In genomic region chr13:110168570-110168969, GRCm38 (mm10) we compare ENCODE assay signal across 15 mouse cellular contexts.
DNase-seq lines count a peak whose midpoint lies in the region; ATAC-seq lines count a peak whose summit lies in the region.
"Had no signal": no experiment of that assay in that cellular context is flagged by ENCODE, and none has a peak within 500 bp of the region (broad histone marks: within the 10 kb centered on the region; RNA-seq: fewer than 3 reads in every experiment).

No protein-coding gene starts in this region.

- no peak for ATAC-seq in hindbrain, embryonic 13.5 days (ENCODE audit: low FRiP score)
- ATAC-seq in hindbrain, embryonic 11.5 days (ENCODE audit: low FRiP score) = no peak
- no peak for ATAC-seq in midbrain, embryonic 15.5 days (replicated peaks)

- no peaks in the 10 kb centered on the region for H3K9me3 ChIP-seq in hindbrain, embryonic 13.5 days
- no peaks in the 10 kb centered on the region for H3K9me3 ChIP-seq in hindbrain, embryonic 11.5 days (ENCODE audit: control insufficient read depth, low read length)
- no peaks in the 10 kb centered on the region for H3K9me3 ChIP-seq in midbrain, embryonic 15.5 days
- no peaks in the 10 kb centered on the region for H3K9me3 ChIP-seq in embryonic facial prominence, embryonic 10.5 days
- H3K9me3 ChIP-seq: embryonic facial prominence, embryonic 13.5 days; heart, embryonic 13.5 days; hindbrain, embryonic 15.5 days had no signal

- no peak overlapping the region for H3K4me2 ChIP-seq in hindbrain, embryonic 13.5 days
- H3K4me2 ChIP-seq in hindbrain, embryonic 11.5 days (replicated peaks; ENCODE audit: low read depth, low read length) = no peak overlapping the region
- no peak overlapping the region for H3K4me2 ChIP-seq in midbrain, embryonic 15.5 days
- H3K4me2 ChIP-seq: embryonic facial prominence, embryonic 13.5 days; heart, embryonic 13.5 days; hindbrain, embryonic 15.5 days had no signal

- H3K4me1 ChIP-seq in hindbrain, embryonic 13.5 days (replicated peaks) = peaks cover 45% of the 10 kb centered on the region
- H3K4me1 ChIP-seq in hindbrain, embryonic 11.5 days (replicated peaks; ENCODE audit: control insufficient read depth, insufficient read depth, low read length) = 0 out of 2 replicates have a peak, but pooled peaks cover 2% of the 10 kb centered on the region
- H3K4me1 ChIP-seq in midbrain, embryonic 15.5 days = peaks cover 32% of the 10 kb centered on the region
- H3K4me1 ChIP-seq in embryonic facial prominence, embryonic 10.5 days = no peaks in the 10 kb centered on the region
- H3K4me1 ChIP-seq: embryonic facial prominence, embryonic 13.5 days; heart, embryonic 13.5 days had no signal

- no peaks in the 10 kb centered on the region for H3K27me3 ChIP-seq in hindbrain, embryonic 13.5 days
- no peaks in the 10 kb centered on the region for H3K27me3 ChIP-seq in hindbrain, embryonic 11.5 days (ENCODE audit: control insufficient read depth, insufficient read depth, low read length)
- no peaks in the 10 kb centered on the region for H3K27me3 ChIP-seq in midbrain, embryonic 15.5 days (replicated peaks)
- H3K27me3 ChIP-seq in embryonic facial prominence, embryonic 10.5 days (replicated peaks; ENCODE audit: low read depth, poor library complexity, severe bottlenecking) = no peaks in the 10 kb centered on the region
- H3K27me3 ChIP-seq: embryonic facial prominence, embryonic 13.5 days; heart, embryonic 13.5 days; hindbrain, embryonic 15.5 days had no signal

- no peaks in the 10 kb centered on the region for H3K36me3 ChIP-seq in hindbrain, embryonic 13.5 days
- no peaks in the 10 kb centered on the region for H3K36me3 ChIP-seq in hindbrain, embryonic 11.5 days (ENCODE audit: control insufficient read depth, insufficient read depth, low read length)
- H3K36me3 ChIP-seq in midbrain, embryonic 15.5 days (replicated peaks) = no peaks in the 10 kb centered on the region
- H3K36me3 ChIP-seq in embryonic facial prominence, embryonic 10.5 days (replicated peaks) = no peaks in the 10 kb centered on the region
- H3K36me3 ChIP-seq: embryonic facial prominence, embryonic 13.5 days; heart, embryonic 13.5 days; hindbrain, embryonic 15.5 days had no signal

- no peak overlapping the region for H3K4me3 ChIP-seq in hindbrain, embryonic 13.5 days
- H3K4me3 ChIP-seq in hindbrain, embryonic 11.5 days (ENCODE audit: low read depth, low read length) = no peak overlapping the region
- no peak overlapping the region for H3K4me3 ChIP-seq in midbrain, embryonic 15.5 days
- H3K4me3 ChIP-seq in embryonic facial prominence, embryonic 10.5 days = no peak overlapping the region
- H3K4me3 ChIP-seq: embryonic facial prominence, embryonic 13.5 days; heart, embryonic 13.5 days; hindbrain, embryonic 15.5 days had no signal

- peak overlapping the region; percentile 85 for H3K27ac ChIP-seq in hindbrain, embryonic 13.5 days
- H3K27ac ChIP-seq in hindbrain, embryonic 11.5 days (ENCODE audit: low read depth, low read length) = no peak overlapping the region
- H3K27ac ChIP-seq in midbrain, embryonic 15.5 days = peak overlapping the region; percentile 75
- no peak overlapping the region for H3K27ac ChIP-seq in embryonic facial prominence, embryonic 10.5 days (replicated peaks)
- H3K27ac ChIP-seq: embryonic facial prominence, embryonic 13.5 days; heart, embryonic 13.5 days; liver, embryonic 14.5 days had no signal

- DNase-seq in hindbrain, embryonic 11.5 days (ENCODE audit: low spot score) = no peak
- peak; percentile 55 to 65 for DNase-seq in cerebellum, adult 18-20 months
- DNase-seq in cerebellum, postnatal 25 days = peak; percentile 29 to 67
- no peak for DNase-seq in embryonic facial prominence, embryonic 10.5 days (ENCODE audit: low spot score)
- DNase-seq in frontal cortex, postnatal 25 days (ENCODE audit: low spot score in 2 of 2) = no peak
- DNase-seq: gastrocnemius, postnatal 25 days; kidney, adult 18-20 months; kidney, postnatal 4 days; lung, postnatal 10 days had no signal

- 71% methylated on average over 4 of the region's 4 CpGs for WGBS in hindbrain, embryonic 13.5 days
- 84% methylated on average over 4 of the region's 4 CpGs for WGBS in hindbrain, embryonic 11.5 days
- WGBS in midbrain, embryonic 15.5 days = 64% methylated on average over 4 of the region's 4 CpGs
- 85% methylated on average over 4 of the region's 4 CpGs for WGBS in embryonic facial prominence, embryonic 10.5 days

- no peak overlapping the region for H3K9ac ChIP-seq in hindbrain, embryonic 13.5 days
- H3K9ac ChIP-seq in hindbrain, embryonic 11.5 days (ENCODE audit: low read depth, low read length) = no peak overlapping the region
- no peak overlapping the region for H3K9ac ChIP-seq in midbrain, embryonic 15.5 days
- H3K9ac ChIP-seq: embryonic facial prominence, embryonic 13.5 days; heart, embryonic 13.5 days; hindbrain, embryonic 15.5 days; liver, embryonic 14.5 days had no signal

Comparison
In these comparisons a context has a peak if more than half of its experiments do, and no peak if none do; other contexts are left out.
1. H3K27ac ChIP-seq: peak in hindbrain, embryonic 13.5 days (single experiment) and midbrain, embryonic 15.5 days (single experiment); none in hindbrain, embryonic 11.5 days (single experiment) and embryonic facial prominence, embryonic 10.5 days (single experiment).
2. DNase-seq: peak in cerebellum, adult 18-20 months (2 of 2) and cerebellum, postnatal 25 days (2 of 2); none in hindbrain, embryonic 11.5 days (single experiment), embryonic facial prominence, embryonic 10.5 days (single experiment) and frontal cortex, postnatal 25 days (0 of 2).